Mouse (Mus musculus): ENCODE results near the gene Iffo1. TPM values are rescaled to one million over a fixed set of nuclear protein-coding genes. Genes with fewer than 3 reads are reported as not detected.
A peak's percentile ranks its signal among the peaks of the same experiment; 100 is the strongest.

The Iffo1 gene
- polyA plus RNA-seq, 1 experiment from 2014 or later, result 4.2 TPM

GRCm38 (mm10) chr6:125190816-125191215, 45.8 kb downstream of the Iffo1 start:
- H3K4me3 ChIP-seq (ENCODE audit: low read depth, low read length), result peak overlapping the region; percentile 81
- H3K4me2 ChIP-seq (ENCODE audit: low read depth, low read length), result peak overlapping the region; percentile 57
- H3K36me3 ChIP-seq (ENCODE audit: control insufficient read depth, insufficient read depth), result peaks cover 56% of the 10 kb centered on the region
- H3K9ac ChIP-seq (ENCODE audit: low read depth, low read length), result peak overlapping the region; percentile 76
- ATAC-seq (ENCODE audit: low read depth), result no peak
- H3K27ac ChIP-seq (ENCODE audit: low read length), result peak overlapping the region; percentile 100
- no peaks in the 10 kb centered on the region for H3K27me3 ChIP-seq (ENCODE audit: control insufficient read depth, insufficient read depth, low read depth, low read length)
- no peaks in the 10 kb centered on the region for H3K9me3 ChIP-seq (replicated peaks; ENCODE audit: control insufficient read depth, low read length)
- H3K4me1 ChIP-seq (ENCODE audit: control insufficient read depth, low read depth, low read length), result peaks cover 20% of the 10 kb centered on the region

- peaks cover 49% of the 10 kb centered on the region for H3K36me3 ChIP-seq (ENCODE audit: control insufficient read depth, insufficient read depth)
- H3K27me3 ChIP-seq (ENCODE audit: control insufficient read depth, insufficient read depth, low read depth, low read length), result no peaks in the 10 kb centered on the region
- peak within 1 kb of the TSS; percentile 92 for H3K4me2 ChIP-seq (ENCODE audit: low read depth, low read length)
- peaks cover 20% of the 10 kb centered on the region for H3K4me1 ChIP-seq (ENCODE audit: control insufficient read depth, low read depth, low read length)
- peak within 1 kb of the TSS; percentile 77 for H3K9ac ChIP-seq (ENCODE audit: low read depth, low read length)
- peak; percentile 94 for ATAC-seq (ENCODE audit: low read depth)
- H3K27ac ChIP-seq (ENCODE audit: low read length), result peak within 1 kb of the TSS; percentile 100
- H3K9me3 ChIP-seq (replicated peaks; ENCODE audit: control insufficient read depth, low read length), result no peaks in the 10 kb centered on the region
- H3K4me3 ChIP-seq (ENCODE audit: low read depth, low read length), result peak within 1 kb of the TSS; percentile 81
- under 1% methylated on average over 54 of the region's 54 CpGs for WGBS (ENCODE audit: insufficient replicate concordance)
Observed at GRCm38 (mm10) chr6:125191332-125192015, 46.4 kb downstream of the Iffo1 start, which contains the start of the genes Ncapd2 and Mrpl51. Ncapd2 (minus strand) TSS chr6:125191701. Mrpl51 (plus strand) TSS chr6:125191801.

- H3K4me1 ChIP-seq (ENCODE audit: control insufficient read depth, low read depth, low read length), result peaks cover 20% of the 10 kb centered on the region
- no peaks in the 10 kb centered on the region for H3K27me3 ChIP-seq (ENCODE audit: control insufficient read depth, insufficient read depth, low read depth, low read length)
- H3K4me3 ChIP-seq (ENCODE audit: low read depth, low read length), result peak overlapping the region; percentile 81
- peak overlapping the region; percentile 92 for H3K4me2 ChIP-seq (ENCODE audit: low read depth, low read length)
- peak; percentile 87 for ATAC-seq (ENCODE audit: low read depth)
- H3K9ac ChIP-seq (ENCODE audit: low read depth, low read length), result peak overlapping the region; percentile 77
- peaks cover 42% of the 10 kb centered on the region for H3K36me3 ChIP-seq (ENCODE audit: control insufficient read depth, insufficient read depth)
- H3K27ac ChIP-seq (ENCODE audit: low read length), result peak overlapping the region; percentile 100
- H3K9me3 ChIP-seq (replicated peaks; ENCODE audit: control insufficient read depth, low read length), result no peaks in the 10 kb centered on the region
- 0% methylated on average over 34 of the region's 34 CpGs for WGBS (ENCODE audit: insufficient replicate concordance)
Observed at GRCm38 (mm10) chr6:125192016-125192714, 47.1 kb downstream of the Iffo1 start.

- Histone ChIP-seq H3K4me3 (ENCODE audit: low read depth, low read length) (peak overlapping the region; percentile 81), H3K36me3 (ENCODE audit: control insufficient read depth, insufficient read depth) (peaks cover 36% of the 10 kb centered on the region), H3K27me3 (ENCODE audit: control insufficient read depth, insufficient read depth, low read depth, low read length) (no peaks in the 10 kb centered on the region), H3K9me3 (replicated peaks; ENCODE audit: control insufficient read depth, low read length) (no peaks in the 10 kb centered on the region), H3K4me2 (ENCODE audit: low read depth, low read length) (peak overlapping the region; percentile 92), H3K9ac (ENCODE audit: low read depth, low read length) (peak overlapping the region; percentile 77), H3K27ac (ENCODE audit: low read length) (peak overlapping the region; percentile 100), H3K4me1 (ENCODE audit: control insufficient read depth, low read depth, low read length) (peaks cover 20% of the 10 kb centered on the region)
- ATAC-seq (ENCODE audit: low read depth), result no peak
- WGBS (ENCODE audit: insufficient replicate concordance), result 11% methylated on average over 5 of the region's 5 CpGs
Observed at GRCm38 (mm10) chr6:125192841-125193240, 47.8 kb downstream of the Iffo1 start.

- no peak for ATAC-seq (ENCODE audit: low read depth)
- H3K4me1 ChIP-seq (ENCODE audit: control insufficient read depth, low read depth, low read length), result peaks cover 17% of the 10 kb centered on the region
- H3K36me3 ChIP-seq (ENCODE audit: control insufficient read depth, insufficient read depth), result peaks cover 30% of the 10 kb centered on the region
- H3K9ac ChIP-seq (ENCODE audit: low read depth, low read length), result peak overlapping the region; percentile 1; the same call in 1 of the 2 replicates
- 26% methylated on average over 7 of the region's 7 CpGs for WGBS (ENCODE audit: insufficient replicate concordance)
- H3K9me3 ChIP-seq (replicated peaks; ENCODE audit: control insufficient read depth, low read length), result no peaks in the 10 kb centered on the region
- H3K27ac ChIP-seq (ENCODE audit: low read length), result peak overlapping the region; percentile 100
- H3K4me3 ChIP-seq (ENCODE audit: low read depth, low read length), result peak overlapping the region; percentile 81
- H3K4me2 ChIP-seq (ENCODE audit: low read depth, low read length), result peak overlapping the region; percentile 92
- H3K27me3 ChIP-seq (ENCODE audit: control insufficient read depth, insufficient read depth, low read depth, low read length), result no peaks in the 10 kb centered on the region
Observed at GRCm38 (mm10) chr6:125193390-125193789, 48.3 kb downstream of the Iffo1 start.

GRCm38 (mm10) chr6:125195541-125196075, 50.6 kb downstream of the Iffo1 start:
- H3K36me3 ChIP-seq (ENCODE audit: control insufficient read depth, insufficient read depth), result peaks cover 16% of the 10 kb centered on the region
- no peaks in the 10 kb centered on the region for H3K9me3 ChIP-seq (replicated peaks; ENCODE audit: control insufficient read depth, low read length)
- 52% methylated on average over 1 of the region's 1 CpGs for WGBS (ENCODE audit: insufficient replicate concordance)
- no peak overlapping the region for H3K27ac ChIP-seq (ENCODE audit: low read length)
- H3K4me3 ChIP-seq (ENCODE audit: low read depth, low read length), result no peak overlapping the region
- H3K4me2 ChIP-seq (ENCODE audit: low read depth, low read length), result no peak overlapping the region
- ATAC-seq (ENCODE audit: low read depth), result no peak
- H3K27me3 ChIP-seq (ENCODE audit: control insufficient read depth, insufficient read depth, low read depth, low read length), result no peaks in the 10 kb centered on the region
- peaks cover 6% of the 10 kb centered on the region for H3K4me1 ChIP-seq (ENCODE audit: control insufficient read depth, low read depth, low read length)
- H3K9ac ChIP-seq (ENCODE audit: low read depth, low read length), result no peak overlapping the region

GRCm38 (mm10) chr6:125196301-125196700, 51.3 kb downstream of the Iffo1 start:
- Histone ChIP-seq H3K9me3 (replicated peaks; ENCODE audit: control insufficient read depth, low read length) (no peaks in the 10 kb centered on the region), H3K4me1 (ENCODE audit: control insufficient read depth, low read depth, low read length) (peaks cover 6% of the 10 kb centered on the region), H3K9ac (ENCODE audit: low read depth, low read length) (no peak overlapping the region), H3K4me2 (ENCODE audit: low read depth, low read length) (no peak overlapping the region), H3K27me3 (ENCODE audit: control insufficient read depth, insufficient read depth, low read depth, low read length) (no peaks in the 10 kb centered on the region), H3K36me3 (ENCODE audit: control insufficient read depth, insufficient read depth) (peaks cover 16% of the 10 kb centered on the region), H3K27ac (ENCODE audit: low read length) (no peak overlapping the region), H3K4me3 (ENCODE audit: low read depth, low read length) (no peak overlapping the region)
- WGBS (ENCODE audit: insufficient replicate concordance), result 68% methylated on average over 3 of the region's 3 CpGs
- no peak for ATAC-seq (ENCODE audit: low read depth)

- no peak overlapping the region for H3K27ac ChIP-seq (ENCODE audit: low read length)
- no peak for ATAC-seq (ENCODE audit: low read depth)
- H3K9ac ChIP-seq (ENCODE audit: low read depth, low read length), result no peak overlapping the region
- WGBS (ENCODE audit: insufficient replicate concordance), result 79% methylated on average over 5 of the region's 5 CpGs
- peaks cover 6% of the 10 kb centered on the region for H3K4me1 ChIP-seq (ENCODE audit: control insufficient read depth, low read depth, low read length)
- no peak overlapping the region for H3K4me2 ChIP-seq (ENCODE audit: low read depth, low read length)
- H3K36me3 ChIP-seq (ENCODE audit: control insufficient read depth, insufficient read depth), result peaks cover 16% of the 10 kb centered on the region
- no peak overlapping the region for H3K4me3 ChIP-seq (ENCODE audit: low read depth, low read length)
- no peaks in the 10 kb centered on the region for H3K27me3 ChIP-seq (ENCODE audit: control insufficient read depth, insufficient read depth, low read depth, low read length)
- no peaks in the 10 kb centered on the region for H3K9me3 ChIP-seq (replicated peaks; ENCODE audit: control insufficient read depth, low read length)
Observed at GRCm38 (mm10) chr6:125197166-125197565, 52.1 kb downstream of the Iffo1 start.

GRCm38 (mm10) chr6:125210436-125210835, 65.4 kb downstream of the Iffo1 start:
- Histone ChIP-seq H3K4me2 (ENCODE audit: low read depth, low read length) (no peak overlapping the region), H3K27me3 (ENCODE audit: control insufficient read depth, insufficient read depth, low read depth, low read length) (peaks cover 10% of the 10 kb centered on the region), H3K9ac (ENCODE audit: low read depth, low read length) (no peak overlapping the region), H3K36me3 (ENCODE audit: control insufficient read depth, insufficient read depth) (no peaks in the 10 kb centered on the region), H3K9me3 (replicated peaks; ENCODE audit: control insufficient read depth, low read length) (no peaks in the 10 kb centered on the region), H3K27ac (ENCODE audit: low read length) (no peak overlapping the region), H3K4me1 (ENCODE audit: control insufficient read depth, low read depth, low read length) (no peaks in the 10 kb centered on the region), H3K4me3 (ENCODE audit: low read depth, low read length) (no peak overlapping the region)
- no peak for ATAC-seq (ENCODE audit: low read depth)
- 76% methylated on average over 1 of the region's 1 CpGs for whole genome bisulfite sequencing (ENCODE audit: insufficient replicate concordance)
